Mouse (Mus musculus) thymus, adult 2 months (tissue): Measurements from ENCODE around the gene Ctsa.

Experiments
- CTCF ChIP-seq: fragments of 200-500 bp; IDR thresholded peaks from 2 replicates; pipeline ENCODE4 v1.5.1; 2012; ENCODE audit warnings: mild to moderate bottlenecking, control low read depth, low read length, moderate library complexity, borderline replicate concordance; ENCODE audit not compliant: control insufficient read depth, poor library complexity, insufficient read depth; ENCODE audit errors: extremely low read depth
- POLR2A ChIP-seq: fragments of 200-500 bp; IDR thresholded peaks from 2 replicates; pipeline ENCODE4 v1.6.1; 2012; ENCODE audit warnings: mild to moderate bottlenecking, low read length, control low read depth, moderate library complexity; ENCODE audit not compliant: control insufficient read depth, poor library complexity, insufficient read depth; ENCODE audit errors: extremely low read depth

DNA sequence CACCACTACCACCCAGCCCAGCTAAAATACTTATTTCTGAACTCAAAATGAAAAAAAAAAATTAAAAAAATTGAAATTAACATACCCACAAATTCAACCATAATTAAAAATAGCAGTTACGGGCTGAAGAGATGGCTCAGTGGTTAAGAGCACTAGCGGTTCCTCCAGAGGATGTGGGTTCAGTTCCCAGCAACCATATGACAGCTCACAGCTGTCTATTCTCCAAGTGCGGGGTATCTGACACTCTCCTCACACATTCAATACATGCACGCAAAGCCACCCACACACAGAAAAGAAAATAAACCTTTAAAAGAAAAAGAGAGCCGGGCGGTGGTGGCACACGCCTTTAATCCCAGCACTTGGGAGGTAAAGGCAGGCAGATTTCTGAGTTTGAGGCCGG, 17.4 kb downstream of the Ctsa start:
- TF ChIP-seq CTCF (no peak), POLR2A (no peak)
